22 mouse cellular contexts compared by ENCODE assay signal in the genomic region with DNA sequence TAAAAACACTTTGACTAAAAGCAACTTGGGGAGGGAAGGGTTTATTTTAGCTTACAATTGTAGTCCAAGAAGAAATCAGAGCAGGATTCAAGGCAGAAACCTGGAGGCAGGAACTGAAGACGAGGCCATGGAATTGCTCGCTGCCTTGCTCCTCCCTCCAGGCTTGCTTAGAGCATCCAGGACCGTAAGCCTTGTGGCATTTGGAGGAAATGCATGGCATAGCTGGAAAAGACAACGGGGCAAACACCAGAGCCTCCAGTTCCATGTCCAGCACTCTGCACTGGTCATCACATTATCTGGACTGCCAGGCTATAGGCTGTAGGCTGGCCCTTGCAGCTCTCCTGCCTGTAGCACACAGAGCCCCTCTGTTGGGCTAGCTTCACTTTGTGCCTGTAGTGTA. TPM values are rescaled to one million over a fixed set of nuclear protein-coding genes. Genes with fewer than 3 reads are reported as not detected.
DNase-seq lines count a peak whose midpoint lies in the region; ATAC-seq and TF ChIP-seq lines count a peak whose summit lies in the region.
"Had no signal": no experiment of that assay in that cellular context is flagged by ENCODE, and none has a peak within 500 bp of the region (broad histone marks: within the 10 kb centered on the region; RNA-seq: fewer than 3 reads in every experiment).

No protein-coding gene starts in this region.

- H3K4me3 ChIP-seq in intestine, postnatal 0 days (ENCODE audit: low read depth, low read length): no peak overlapping the region
- no peak overlapping the region for H3K4me3 ChIP-seq in intestine, embryonic 16.5 days (ENCODE audit: low read length)
- H3K4me3 ChIP-seq in liver, embryonic 14.5 days (ENCODE audit: insufficient read depth in 1 of 2, low read depth in 2 of 2, low read length in 2 of 2): no peak overlapping the region
- no peak overlapping the region for H3K4me3 ChIP-seq in neural tube, embryonic 13.5 days
- H3K4me3 ChIP-seq in stomach, postnatal 0 days (ENCODE audit: low read depth, low read length): no peak overlapping the region
- H3K4me3 ChIP-seq: forebrain, embryonic 15.5 days; hindbrain, embryonic 10.5 days; megakaryocyte, embryonic 14.5 days had no signal

- H3K27me3 ChIP-seq in intestine, postnatal 0 days (replicated peaks; ENCODE audit: control insufficient read depth, insufficient read depth, low read length): no peaks in the 10 kb centered on the region
- H3K27me3 ChIP-seq in intestine, embryonic 16.5 days (replicated peaks; ENCODE audit: control insufficient read depth, insufficient read depth, low read length): no peaks in the 10 kb centered on the region
- H3K27me3 ChIP-seq in liver, embryonic 14.5 days (ENCODE audit: control insufficient read depth, insufficient read depth, low read length): no peaks in the 10 kb centered on the region
- no peaks in the 10 kb centered on the region for H3K27me3 ChIP-seq in neural tube, embryonic 13.5 days
- H3K27me3 ChIP-seq in stomach, postnatal 0 days (ENCODE audit: control insufficient read depth, insufficient read depth, low read length): no peaks in the 10 kb centered on the region
- H3K27me3 ChIP-seq: forebrain, embryonic 15.5 days; megakaryocyte, embryonic 14.5 days had no signal

- no peaks in the 10 kb centered on the region; the same call in 1 of the 2 replicates for H3K4me1 ChIP-seq in intestine, postnatal 0 days (replicated peaks; ENCODE audit: control insufficient read depth, insufficient read depth, low read length)
- H3K4me1 ChIP-seq in intestine, embryonic 16.5 days (ENCODE audit: control insufficient read depth, insufficient read depth, low read length): peaks cover 18% of the 10 kb centered on the region
- peaks cover 6 to 7% of the 10 kb centered on the region in 2 experiments; a peak in 3 of 4 replicates for H3K4me1 ChIP-seq in liver, embryonic 14.5 days (replicated peaks; ENCODE audit: control insufficient read depth in 2 of 2, insufficient read depth in 2 of 2, low read length in 1 of 2)
- peaks cover 50% of the 10 kb centered on the region for H3K4me1 ChIP-seq in neural tube, embryonic 13.5 days (replicated peaks)
- no peaks in the 10 kb centered on the region for H3K4me1 ChIP-seq in stomach, postnatal 0 days (replicated peaks; ENCODE audit: control insufficient read depth, insufficient read depth)

- DNase-seq in liver, embryonic 14.5 days (ENCODE audit: low read depth in 3 of 3, low spot score in 3 of 3): no peak
- no peak for DNase-seq in liver
- DNase-seq in neural tube, embryonic 10.5 days (ENCODE audit: extremely low spot score, low spot score): no peak
- no peak for DNase-seq in stomach, postnatal 0 days (ENCODE audit: low spot score)
- no peak for DNase-seq in retina, embryonic 14.5 days (ENCODE audit: low spot score)
- DNase-seq: adrenal gland, adult 8-10 months; cerebellum, adult 18-20 months; cerebellum, postnatal 36 days; gastrocnemius, postnatal 10 days; kidney, adult 18-20 months; lung, adult 2 months; lung, postnatal 36 days; thymus, adult 18-20 months; thymus, postnatal 36 days had no signal

- H3K9ac ChIP-seq in intestine, postnatal 0 days (ENCODE audit: low read depth, low read length): no peak overlapping the region
- H3K9ac ChIP-seq in intestine, embryonic 16.5 days (ENCODE audit: low read depth, low read length): no peak overlapping the region
- H3K9ac ChIP-seq in liver, embryonic 14.5 days (replicated peaks): no peak overlapping the region
- peak overlapping the region; percentile 31; the same call in 1 of the 2 replicates for H3K9ac ChIP-seq in neural tube, embryonic 13.5 days
- H3K9ac ChIP-seq in stomach, postnatal 0 days (ENCODE audit: low read length): no peak overlapping the region
- H3K9ac ChIP-seq: forebrain, embryonic 15.5 days had no signal

- H3K4me2 ChIP-seq in intestine, postnatal 0 days (replicated peaks; ENCODE audit: low read depth): no peak overlapping the region
- H3K4me2 ChIP-seq in intestine, embryonic 16.5 days (ENCODE audit: low read depth, low read length): no peak overlapping the region
- H3K4me2 ChIP-seq in liver, embryonic 14.5 days (ENCODE audit: low read depth): no peak overlapping the region
- H3K4me2 ChIP-seq in neural tube, embryonic 13.5 days: no peak overlapping the region
- no peak overlapping the region for H3K4me2 ChIP-seq in stomach, postnatal 0 days (replicated peaks; ENCODE audit: low read depth)
- H3K4me2 ChIP-seq: forebrain, embryonic 15.5 days; heart, embryonic 11.5 days had no signal

- no peaks in the 10 kb centered on the region for H3K9me3 ChIP-seq in intestine, postnatal 0 days (ENCODE audit: control insufficient read depth)
- H3K9me3 ChIP-seq in intestine, embryonic 16.5 days (ENCODE audit: control insufficient read depth, low read length): no peaks in the 10 kb centered on the region
- no peaks in the 10 kb centered on the region for H3K9me3 ChIP-seq in liver, embryonic 14.5 days (ENCODE audit: control insufficient read depth, low read length)
- no peaks in the 10 kb centered on the region for H3K9me3 ChIP-seq in neural tube, embryonic 13.5 days
- H3K9me3 ChIP-seq in stomach, postnatal 0 days (ENCODE audit: control insufficient read depth, low read length): no peaks in the 10 kb centered on the region
- H3K9me3 ChIP-seq: forebrain, embryonic 15.5 days; hindbrain, embryonic 10.5 days; megakaryocyte, embryonic 14.5 days had no signal

- peaks cover 36% of the 10 kb centered on the region for H3K36me3 ChIP-seq in intestine, postnatal 0 days (ENCODE audit: control insufficient read depth, insufficient read depth)
- peaks cover 18% of the 10 kb centered on the region for H3K36me3 ChIP-seq in intestine, embryonic 16.5 days (ENCODE audit: control insufficient read depth, insufficient read depth, low read length)
- peaks cover 48% of the 10 kb centered on the region for H3K36me3 ChIP-seq in liver, embryonic 14.5 days (replicated peaks; ENCODE audit: control insufficient read depth, insufficient read depth, low read depth)
- H3K36me3 ChIP-seq in neural tube, embryonic 13.5 days: peaks cover 63% of the 10 kb centered on the region
- H3K36me3 ChIP-seq in stomach, postnatal 0 days (ENCODE audit: control insufficient read depth, insufficient read depth, low read length): peaks cover 8% of the 10 kb centered on the region

- peak overlapping the region; percentile 35; the same call in 1 of the 2 replicates for H3K27ac ChIP-seq in intestine, postnatal 0 days (ENCODE audit: low read depth, low read length)
- H3K27ac ChIP-seq in intestine, embryonic 16.5 days (ENCODE audit: low read length): no peak overlapping the region
- no peak overlapping the region for H3K27ac ChIP-seq in liver, embryonic 14.5 days
- H3K27ac ChIP-seq in neural tube, embryonic 13.5 days (replicated peaks): no peak overlapping the region
- H3K27ac ChIP-seq in stomach, postnatal 0 days (replicated peaks): no peak overlapping the region
- H3K27ac ChIP-seq: forebrain, embryonic 15.5 days; hindbrain, embryonic 10.5 days had no signal

- no peak for ATAC-seq in intestine, postnatal 0 days
- no peak for ATAC-seq in intestine, embryonic 16.5 days
- no peak for ATAC-seq in liver, embryonic 14.5 days (ENCODE audit: insufficient read depth)
- no peak for ATAC-seq in neural tube, embryonic 13.5 days (ENCODE audit: low read depth)
- ATAC-seq in stomach, postnatal 0 days (ENCODE audit: low FRiP score, low TSS enrichment): no peak
- ATAC-seq: activated CD4-positive, CD25-positive, alpha-beta regulatory T cell, adult 4 months; forebrain, embryonic 15.5 days had no signal

- 71% methylated on average over 4 of the region's 4 CpGs for WGBS in intestine, postnatal 0 days
- WGBS in intestine, embryonic 16.5 days: 63% methylated on average over 4 of the region's 4 CpGs
- WGBS in liver, embryonic 14.5 days (ENCODE audit: insufficient replicate concordance): 77% methylated on average over 4 of the region's 4 CpGs
- 68% methylated on average over 4 of the region's 4 CpGs for WGBS in neural tube, embryonic 13.5 days
- 69% methylated on average over 4 of the region's 4 CpGs for WGBS in stomach, postnatal 0 days

- TF ChIP-seq CTCF in intestine, postnatal 0 days (IDR thresholded peaks at IDR 0.05; ENCODE audit: low read depth): 0 out of 2 replicates have a peak, but pooled peaks have one; percentile 20
- TF ChIP-seq CTCF in liver, embryonic 14.5 days (IDR thresholded peaks at IDR 0.05; ENCODE audit: low read depth): peak; percentile 22; the same call in 1 of the 2 replicates
- 0 out of 2 replicates have a peak, but pooled peaks have one; percentile 10 for TF ChIP-seq CTCF in stomach, postnatal 0 days (IDR thresholded peaks at IDR 0.05; ENCODE audit: low read depth)

- TF ChIP-seq EP300 in liver, embryonic 14.5 days (IDR thresholded peaks at IDR 0.05; ENCODE audit: low read depth): no peak
- TF ChIP-seq EP300 in stomach, postnatal 0 days (optimal IDR thresholded peaks at IDR 0.05): no peak

RNA-seq across cellular contexts. Expression of a gene that starts 4.0 kb away (rescaled TPM):
- 5.8 and 6.1 TPM in 2 replicates for polyA plus RNA-seq in intestine, postnatal 0 days (2015; fragmentation: Nextera tagmentation; extraction: Ambion mirVana)
- polyA plus RNA-seq in intestine, embryonic 16.5 days (2015; fragmentation: Nextera tagmentation; extraction: Ambion mirVana): 14.2 and 14.3 TPM in 2 replicates
- 8.9 and 9.2 TPM in 2 replicates for polyA plus RNA-seq in liver, embryonic 14.5 days (2012; rRNA removed)
- 3.5 and 3.6 TPM in 2 replicates for polyA plus RNA-seq in liver, embryonic 14.5 days (2014; fragmentation: Nextera tagmentation; extraction: Ambion mirVana)
- 20.1 and 22.2 TPM in 2 replicates for polyA plus RNA-seq in neural tube, embryonic 13.5 days (2015; fragmentation: Nextera tagmentation; extraction: Ambion mirVana)
- 7.1 and 7.6 TPM in 2 replicates for polyA plus RNA-seq in stomach, postnatal 0 days (2015; fragmentation: Nextera tagmentation; extraction: Ambion mirVana)

RNA-seq across cellular contexts. Expression of a gene that starts 4.4 kb away (rescaled TPM):
- 13.9 and 14.1 TPM in 2 replicates for polyA plus RNA-seq in intestine, postnatal 0 days (2015; fragmentation: Nextera tagmentation; extraction: Ambion mirVana)
- 37.2 and 39.8 TPM in 2 replicates for polyA plus RNA-seq in intestine, embryonic 16.5 days (2015; fragmentation: Nextera tagmentation; extraction: Ambion mirVana)
- polyA plus RNA-seq in liver, embryonic 14.5 days (2012; rRNA removed): 9.3 and 14.8 TPM in 2 replicates
- 9.7 and 11.0 TPM in 2 replicates for polyA plus RNA-seq in liver, embryonic 14.5 days (2014; fragmentation: Nextera tagmentation; extraction: Ambion mirVana)
- 36.2 and 41.4 TPM in 2 replicates for polyA plus RNA-seq in neural tube, embryonic 13.5 days (2015; fragmentation: Nextera tagmentation; extraction: Ambion mirVana)
- polyA plus RNA-seq in stomach, postnatal 0 days (2015; fragmentation: Nextera tagmentation; extraction: Ambion mirVana): 20.2 and 21.5 TPM in 2 replicates

RNA-seq across cellular contexts. Expression of a gene that starts 14.0 kb away (rescaled TPM):
- polyA plus RNA-seq in intestine, postnatal 0 days (2015; fragmentation: Nextera tagmentation; extraction: Ambion mirVana): 0.81 and 1.9 TPM in 2 replicates
- 3.8 TPM in 2 replicates for polyA plus RNA-seq in intestine, embryonic 16.5 days (2015; fragmentation: Nextera tagmentation; extraction: Ambion mirVana)
- polyA plus RNA-seq in liver, embryonic 14.5 days (2012; rRNA removed): 0.17 and 0.23 TPM in 2 replicates
- 0.10 and 0.15 TPM in 2 replicates for polyA plus RNA-seq in liver, embryonic 14.5 days (2014; fragmentation: Nextera tagmentation; extraction: Ambion mirVana)
- polyA plus RNA-seq in neural tube, embryonic 13.5 days (2015; fragmentation: Nextera tagmentation; extraction: Ambion mirVana): 193 and 205 TPM in 2 replicates
- 40.4 and 44.3 TPM in 2 replicates for polyA plus RNA-seq in stomach, postnatal 0 days (2015; fragmentation: Nextera tagmentation; extraction: Ambion mirVana)
- polyA plus RNA-seq: activated CD4-positive, CD25-positive, alpha-beta regulatory T cell, adult 4 months had no signal

RNA-seq across cellular contexts. Expression of a gene that starts 15.2 kb away (rescaled TPM):
- polyA plus RNA-seq in intestine, postnatal 0 days (2015; fragmentation: Nextera tagmentation; extraction: Ambion mirVana): 74.9 and 79.5 TPM in 2 replicates
- 78.7 and 80.6 TPM in 2 replicates for polyA plus RNA-seq in intestine, embryonic 16.5 days (2015; fragmentation: Nextera tagmentation; extraction: Ambion mirVana)
- 43.9 and 50.1 TPM in 2 replicates for polyA plus RNA-seq in liver, embryonic 14.5 days (2012; rRNA removed)
- polyA plus RNA-seq in liver, embryonic 14.5 days (2014; fragmentation: Nextera tagmentation; extraction: Ambion mirVana): 37.9 and 43.4 TPM in 2 replicates
- polyA plus RNA-seq in neural tube, embryonic 13.5 days (2015; fragmentation: Nextera tagmentation; extraction: Ambion mirVana): 69.5 and 73.0 TPM in 2 replicates
- 61.4 and 63.4 TPM in 2 replicates for polyA plus RNA-seq in stomach, postnatal 0 days (2015; fragmentation: Nextera tagmentation; extraction: Ambion mirVana)

RNA-seq across cellular contexts. Expression of a gene that starts 28.4 kb away (rescaled TPM):
- 93.8 and 107 TPM in 2 replicates for polyA plus RNA-seq in intestine, postnatal 0 days (2015; fragmentation: Nextera tagmentation; extraction: Ambion mirVana)
- polyA plus RNA-seq in intestine, embryonic 16.5 days (2015; fragmentation: Nextera tagmentation; extraction: Ambion mirVana): 75.5 and 76.0 TPM in 2 replicates
- 108 and 167 TPM in 2 replicates for polyA plus RNA-seq in liver, embryonic 14.5 days (2012; rRNA removed)
- polyA plus RNA-seq in liver, embryonic 14.5 days (2014; fragmentation: Nextera tagmentation; extraction: Ambion mirVana): 204 and 256 TPM in 2 replicates
- 186 and 218 TPM in 2 replicates for polyA plus RNA-seq in neural tube, embryonic 13.5 days (2015; fragmentation: Nextera tagmentation; extraction: Ambion mirVana)
- 165 and 168 TPM in 2 replicates for polyA plus RNA-seq in stomach, postnatal 0 days (2015; fragmentation: Nextera tagmentation; extraction: Ambion mirVana)
